Mouse (Mus musculus) liver, embryonic 14.5 days (tissue): ENCODE measurements around the gene Stat3.

Source experiments
- CTCF ChIP-seq: IDR thresholded peaks from 2 replicates; pipeline ENCODE4 v1.5.1; 2016; ENCODE audit warnings: antibody characterized with exemption, low read depth, control low read depth
- EP300 ChIP-seq: IDR thresholded peaks from 2 replicates; pipeline ENCODE4 v1.6.1; 2016; ENCODE audit warnings: antibody characterized with exemption, low read depth

- TF ChIP-seq CTCF (no peak), EP300 (no peak)
Measured at GRCm38 (mm10) chr11:100842025-100842424, 97.3 kb downstream of the Stat3 start.
